Mouse (Mus musculus): ENCODE measurements around the gene Snf8. TPM values are rescaled to one million over a fixed set of nuclear protein-coding genes. Genes with fewer than 3 reads are reported as not detected.

The Snf8 gene
- polyA plus RNA-seq, 1 experiment from 2014 or later: 107 TPM

- WGBS: 91% methylated on average over 3 of the region's 3 CpGs
- no peak overlapping the region for H3K27ac ChIP-seq
- H3K36me3 ChIP-seq: peaks cover 86% of the 10 kb centered on the region
- no peaks in the 10 kb centered on the region for H3K9me3 ChIP-seq
- no peak for ATAC-seq (ENCODE audit: insufficient number of reproducible peaks, insufficient read depth, low FRiP score, low TSS enrichment, low read depth)
- no peak overlapping the region for H3K4me3 ChIP-seq
- H3K4me1 ChIP-seq: no peaks in the 10 kb centered on the region
- H3K4me2 ChIP-seq: no peak overlapping the region
- no peak overlapping the region for H3K9ac ChIP-seq
- no peaks in the 10 kb centered on the region for H3K27me3 ChIP-seq
These were observed 16.2 kb downstream of the Snf8 start for GRCm38 (mm10) chr11:96050854-96051253.

GRCm38 (mm10) chr11:96058309-96058708, 23.6 kb downstream of the Snf8 start:
- no peaks in the 10 kb centered on the region for H3K9me3 ChIP-seq
- H3K36me3 ChIP-seq: peaks cover 79% of the 10 kb centered on the region
- 90% methylated on average over 4 of the region's 4 CpGs for WGBS

GRCm38 (mm10) chr11:96064521-96065214, 30.0 kb downstream of the Snf8 start:
- H3K27ac ChIP-seq: peak overlapping the region; percentile 81
- H3K4me1 ChIP-seq: peaks cover 24% of the 10 kb centered on the region
- 1% methylated on average over 61 of the region's 64 CpGs for WGBS
- peak overlapping the region; percentile 96 for H3K9ac ChIP-seq
- peak overlapping the region; percentile 94 for H3K4me3 ChIP-seq
- peak overlapping the region; percentile 85 for H3K4me2 ChIP-seq
- no peaks in the 10 kb centered on the region for H3K9me3 ChIP-seq
- ATAC-seq (ENCODE audit: insufficient number of reproducible peaks, insufficient read depth, low FRiP score, low TSS enrichment, low read depth): peak; percentile 43
- peaks cover 20% of the 10 kb centered on the region for H3K36me3 ChIP-seq
- H3K27me3 ChIP-seq: no peaks in the 10 kb centered on the region

More at GRCm38 (mm10) chr11:96058309-96058708, 23.6 kb downstream of the Snf8 start:
- no peak overlapping the region for H3K4me2 ChIP-seq
- H3K4me1 ChIP-seq: peaks cover 11% of the 10 kb centered on the region
- no peaks in the 10 kb centered on the region for H3K27me3 ChIP-seq
- H3K9ac ChIP-seq: no peak overlapping the region
- ATAC-seq (ENCODE audit: insufficient number of reproducible peaks, insufficient read depth, low FRiP score, low TSS enrichment, low read depth): no peak
- H3K4me3 ChIP-seq: no peak overlapping the region
- no peak overlapping the region for H3K27ac ChIP-seq

- peak; percentile 98 for ATAC-seq (ENCODE audit: insufficient number of reproducible peaks, insufficient read depth, low FRiP score, low TSS enrichment, low read depth)
- peak within 1 kb of the TSS; percentile 94 for H3K4me3 ChIP-seq
- H3K27me3 ChIP-seq: no peaks in the 10 kb centered on the region
- peak within 1 kb of the TSS; percentile 85 for H3K4me2 ChIP-seq
- peak within 1 kb of the TSS; percentile 81 for H3K27ac ChIP-seq
- 6% methylated on average over 41 of the region's 50 CpGs for WGBS
- peaks cover 20% of the 10 kb centered on the region for H3K36me3 ChIP-seq
- H3K9ac ChIP-seq: peak within 1 kb of the TSS; percentile 96
- H3K9me3 ChIP-seq: no peaks in the 10 kb centered on the region
- peaks cover 24% of the 10 kb centered on the region for H3K4me1 ChIP-seq
These were observed 30.7 kb downstream of the Snf8 start, which contains the start of gene Ube2z for GRCm38 (mm10) chr11:96065215-96065911. Ube2z (minus strand) TSS chr11:96065388.

- Histone ChIP-seq H3K36me3 (peaks cover 22% of the 10 kb centered on the region), H3K4me2 (no peak overlapping the region), H3K27me3 (no peaks in the 10 kb centered on the region), H3K9me3 (no peaks in the 10 kb centered on the region), H3K9ac (no peak overlapping the region), H3K4me3 (no peak overlapping the region), H3K27ac (no peak overlapping the region), H3K4me1 (peaks cover 15% of the 10 kb centered on the region)
- no peak for ATAC-seq (ENCODE audit: insufficient number of reproducible peaks, insufficient read depth, low FRiP score, low TSS enrichment, low read depth)
- WGBS: 68% methylated on average over 5 of the region's 5 CpGs
These were observed 33.5 kb downstream of the Snf8 start for GRCm38 (mm10) chr11:96068231-96068630.

GRCm38 (mm10) chr11:96070353-96070752, 35.7 kb downstream of the Snf8 start:
- Histone ChIP-seq H3K4me2 (no peak overlapping the region), H3K4me1 (peaks cover 17% of the 10 kb centered on the region), H3K4me3 (no peak overlapping the region), H3K27ac (no peak overlapping the region), H3K27me3 (no peaks in the 10 kb centered on the region), H3K36me3 (peaks cover 28% of the 10 kb centered on the region), H3K9ac (no peak overlapping the region), H3K9me3 (no peaks in the 10 kb centered on the region)
- 83% methylated on average over 7 of the region's 7 CpGs for WGBS
- ATAC-seq (ENCODE audit: insufficient number of reproducible peaks, insufficient read depth, low FRiP score, low TSS enrichment, low read depth): no peak

- no peaks in the 10 kb centered on the region for H3K9me3 ChIP-seq
- H3K27ac ChIP-seq: no peak overlapping the region
- no peak for ATAC-seq (ENCODE audit: insufficient number of reproducible peaks, insufficient read depth, low FRiP score, low TSS enrichment, low read depth)
- peaks cover 28% of the 10 kb centered on the region for H3K36me3 ChIP-seq
- no peaks in the 10 kb centered on the region for H3K27me3 ChIP-seq
- WGBS: 94% methylated on average over 1 of the region's 1 CpGs
- H3K4me2 ChIP-seq: no peak overlapping the region
- no peak overlapping the region for H3K4me3 ChIP-seq
- H3K4me1 ChIP-seq: peaks cover 14% of the 10 kb centered on the region
- no peak overlapping the region for H3K9ac ChIP-seq
These were observed 36.3 kb downstream of the Snf8 start for GRCm38 (mm10) chr11:96071013-96071412.

GRCm38 (mm10) chr11:96073295-96073993, 38.8 kb downstream of the Snf8 start:
- ATAC-seq (ENCODE audit: insufficient number of reproducible peaks, insufficient read depth, low FRiP score, low TSS enrichment, low read depth): no peak
- H3K4me2 ChIP-seq: peak overlapping the region; percentile 90; the same call in 1 of the 2 replicates
- peak overlapping the region; percentile 88; the same call in 1 of the 2 replicates for H3K9ac ChIP-seq
- WGBS: 81% methylated on average over 9 of the region's 9 CpGs
- H3K4me1 ChIP-seq: peaks cover 14% of the 10 kb centered on the region
- no peaks in the 10 kb centered on the region for H3K27me3 ChIP-seq
- no peak overlapping the region for H3K27ac ChIP-seq
- 0 out of 2 replicates have a peak overlapping the region, but pooled peaks have one; percentile 83 for H3K4me3 ChIP-seq
- no peaks in the 10 kb centered on the region for H3K9me3 ChIP-seq
- H3K36me3 ChIP-seq: peaks cover 28% of the 10 kb centered on the region

GRCm38 (mm10) chr11:96074351-96075176, 39.9 kb downstream of the Snf8 start:
- no peak for ATAC-seq (ENCODE audit: insufficient number of reproducible peaks, insufficient read depth, low FRiP score, low TSS enrichment, low read depth)
- peak overlapping the region; percentile 62; the same call in 1 of the 2 replicates for H3K27ac ChIP-seq
- 21% methylated on average over 17 of the region's 17 CpGs for WGBS

GRCm38 (mm10) chr11:96075177-96075508, 40.5 kb downstream of the Snf8 start:
- Histone ChIP-seq H3K4me1 (peaks cover 14% of the 10 kb centered on the region), H3K4me3 (peak overlapping the region; percentile 83), H3K9ac (peak overlapping the region; percentile 88), H3K9me3 (no peaks in the 10 kb centered on the region), H3K36me3 (peaks cover 28% of the 10 kb centered on the region), H3K4me2 (peak overlapping the region; percentile 90), H3K27ac (peak overlapping the region; percentile 62), H3K27me3 (no peaks in the 10 kb centered on the region)
- ATAC-seq (ENCODE audit: insufficient number of reproducible peaks, insufficient read depth, low FRiP score, low TSS enrichment, low read depth): no peak
- under 1% methylated on average over 15 of the region's 15 CpGs for WGBS

More at GRCm38 (mm10) chr11:96074351-96075176, 39.9 kb downstream of the Snf8 start:
- Histone ChIP-seq H3K27me3 (no peaks in the 10 kb centered on the region), H3K4me2 (peak overlapping the region; percentile 90), H3K36me3 (peaks cover 28% of the 10 kb centered on the region), H3K9me3 (no peaks in the 10 kb centered on the region), H3K4me1 (peaks cover 14% of the 10 kb centered on the region), H3K9ac (peak overlapping the region; percentile 88), H3K4me3 (peak overlapping the region; percentile 83)
